13 mouse cellular contexts compared by ENCODE assay signal in genomic region chr8:45687942-45688695, GRCm38 (mm10).
A peak's percentile ranks its signal among the peaks of the same experiment; 100 is the strongest.
DNase-seq lines count a peak whose midpoint lies in the region; ATAC-seq and TF ChIP-seq lines count a peak whose summit lies in the region.
"Had no signal": no experiment of that assay in that cellular context is flagged by ENCODE, and none has a peak within 500 bp of the region (broad histone marks: within the 10 kb centered on the region; RNA-seq: fewer than 3 reads in every experiment).

No protein-coding gene starts in this region.

- H3K9me3 ChIP-seq in limb, embryonic 12.5 days, result no peaks in the 10 kb centered on the region
- no peaks in the 10 kb centered on the region for H3K9me3 ChIP-seq in limb, embryonic 10.5 days (replicated peaks)
- no peaks in the 10 kb centered on the region for H3K9me3 ChIP-seq in neural tube, embryonic 15.5 days (replicated peaks)

- TF ChIP-seq CTCF in gastrocnemius, adult 2 months (IDR thresholded peaks at IDR 0.05), result no peak

- H3K27ac ChIP-seq in gastrocnemius, adult 2 months, result peak overlapping the region; percentile 61
- no peak overlapping the region for H3K27ac ChIP-seq in limb, embryonic 12.5 days
- H3K27ac ChIP-seq in limb, embryonic 10.5 days, result no peak overlapping the region
- H3K27ac ChIP-seq in neural tube, embryonic 15.5 days (replicated peaks), result peak overlapping the region; percentile 48
- H3K27ac ChIP-seq: heart, adult 2 months; liver, embryonic 14.5 days had no signal

- 27% methylated on average over 12 of the region's 12 CpGs for WGBS in limb, embryonic 12.5 days
- 73% methylated on average over 12 of the region's 12 CpGs for WGBS in limb, embryonic 10.5 days
- 23% methylated on average over 12 of the region's 12 CpGs for WGBS in neural tube, embryonic 15.5 days

- peaks cover 25% of the 10 kb centered on the region for H3K4me1 ChIP-seq in limb, embryonic 12.5 days (replicated peaks)
- H3K4me1 ChIP-seq in limb, embryonic 10.5 days, result peaks cover 19% of the 10 kb centered on the region
- H3K4me1 ChIP-seq in neural tube, embryonic 15.5 days, result peaks cover 25% of the 10 kb centered on the region

- no peak overlapping the region for H3K9ac ChIP-seq in limb, embryonic 12.5 days (replicated peaks)
- no peak overlapping the region for H3K9ac ChIP-seq in neural tube, embryonic 15.5 days (replicated peaks)
- H3K9ac ChIP-seq: liver, embryonic 14.5 days had no signal

- peak overlapping the region; percentile 31 for H3K4me2 ChIP-seq in limb, embryonic 12.5 days
- peak overlapping the region; percentile 36 for H3K4me2 ChIP-seq in neural tube, embryonic 15.5 days

- peak; percentile 20 for DNase-seq in gastrocnemius, adult 2 months
- no peak for DNase-seq in gastrocnemius, postnatal 10 days
- no peak for DNase-seq in limb, embryonic 10.5 days (ENCODE audit: low spot score)
- DNase-seq in forelimb bud, embryonic 11.5 days (ENCODE audit: low read depth, low spot score), result peak; percentile 18
- DNase-seq in urinary bladder, adult 2 months (ENCODE audit: low spot score), result no peak
- DNase-seq: cerebellum, postnatal 10 days; heart, adult 2 months; lung, postnatal 14 days; right cerebral cortex, postnatal 25 days had no signal

- no peaks in the 10 kb centered on the region for H3K27me3 ChIP-seq in limb, embryonic 12.5 days
- no peaks in the 10 kb centered on the region for H3K27me3 ChIP-seq in limb, embryonic 10.5 days (ENCODE audit: low read depth, poor library complexity, severe bottlenecking)
- no peaks in the 10 kb centered on the region for H3K27me3 ChIP-seq in neural tube, embryonic 15.5 days (replicated peaks)

- intact Hi-C loops in gastrocnemius, adult 2 months (cut with DNase I), result no loop called here

- no peaks in the 10 kb centered on the region for H3K36me3 ChIP-seq in limb, embryonic 12.5 days
- no peaks in the 10 kb centered on the region for H3K36me3 ChIP-seq in limb, embryonic 10.5 days
- no peaks in the 10 kb centered on the region for H3K36me3 ChIP-seq in neural tube, embryonic 15.5 days

- peak overlapping the region; percentile 48 for H3K4me3 ChIP-seq in gastrocnemius, adult 2 months
- no peak overlapping the region for H3K4me3 ChIP-seq in limb, embryonic 12.5 days (replicated peaks)
- H3K4me3 ChIP-seq in limb, embryonic 10.5 days, result no peak overlapping the region
- H3K4me3 ChIP-seq in neural tube, embryonic 15.5 days (replicated peaks), result no peak overlapping the region
- H3K4me3 ChIP-seq: heart, adult 2 months had no signal

- ATAC-seq in limb, embryonic 12.5 days (ENCODE audit: insufficient number of reproducible peaks, insufficient read depth, low FRiP score, low TSS enrichment, low read depth), result peak; percentile 42; the same call in 1 of the 2 replicates
- ATAC-seq in neural tube, embryonic 15.5 days (ENCODE audit: low FRiP score), result peak; percentile 53; the same call in 1 of the 2 replicates
- ATAC-seq: inflammation-experienced regulatory T-cells, adult 6 months had no signal

Comparison
In these comparisons a context has a peak if more than half of its experiments do, and no peak if none do; other contexts are left out.
1. DNase-seq: peak in gastrocnemius, adult 2 months (single experiment) and forelimb bud, embryonic 11.5 days (single experiment); none in gastrocnemius, postnatal 10 days (single experiment), limb, embryonic 10.5 days (single experiment) and urinary bladder, adult 2 months (single experiment).
2. H3K27ac ChIP-seq: peak in gastrocnemius, adult 2 months (single experiment) and neural tube, embryonic 15.5 days (single experiment); none in limb, embryonic 12.5 days (single experiment) and limb, embryonic 10.5 days (single experiment).